Mouse (Mus musculus) C2C12 (cell line): ENCODE data around the gene Gm20388. TPM values are rescaled to one million over a fixed set of nuclear protein-coding genes. Genes with fewer than 3 reads are reported as not detected.

Source experiments
- H3K27me3 ChIP-seq: one replicate; pipeline ENCODE4 v1.6.1; 2011; ENCODE audit not compliant: control insufficient read depth, insufficient read depth, insufficient read length
- H3K36me3 ChIP-seq: one replicate; pipeline ENCODE4 v1.6.1; 2011; ENCODE audit not compliant: control insufficient read depth, insufficient read depth
- H3K4me3 ChIP-seq: one replicate; pipeline ENCODE4 v1.5.1; 2011; ENCODE audit warnings: mild to moderate bottlenecking, control low read depth; ENCODE audit not compliant: poor library complexity, insufficient read depth, severe bottlenecking
- H3K79me2 ChIP-seq: one replicate; pipeline ENCODE4 v1.6.1; 2011; ENCODE audit not compliant: control insufficient read depth, insufficient read depth
- H3K79me3 ChIP-seq: one replicate; pipeline ENCODE4 v1.6.1; 2011; ENCODE audit warnings: low read depth, control low read depth
- H3ac ChIP-seq: one replicate; pipeline ENCODE3; 2011; ENCODE audit warnings: low read depth; ENCODE audit not compliant: control insufficient read depth, insufficient read length
- CEBPB ChIP-seq: IDR thresholded peaks from one replicate; pipeline ENCODE4 v1.6.1; 2011; ENCODE audit warnings: low read depth, mild to moderate bottlenecking, control low read depth, moderate library complexity
- CTCF ChIP-seq: IDR thresholded peaks from one replicate; pipeline ENCODE4 v1.5.1; 2011; ENCODE audit not compliant: control insufficient read depth, insufficient read depth, insufficient read length
- FOSL1 ChIP-seq: IDR thresholded peaks from one replicate; pipeline ENCODE4 v1.8.0; 2011; ENCODE audit warnings: mild to moderate bottlenecking, low read length; ENCODE audit not compliant: poor library complexity, insufficient read depth, severe bottlenecking
- MAX ChIP-seq: IDR thresholded peaks from one replicate; pipeline ENCODE4 v1.6.1; 2011; ENCODE audit warnings: mild to moderate bottlenecking, control low read depth
- MYOD1 ChIP-seq: IDR thresholded peaks from one replicate; pipeline ENCODE4 v1.6.1; 2011; ENCODE audit warnings: low read depth; ENCODE audit not compliant: control insufficient read depth, insufficient read length
- MYOG ChIP-seq: IDR thresholded peaks from one replicate; pipeline ENCODE4 v1.6.1; 2011; ENCODE audit not compliant: control insufficient read depth, insufficient read length; ENCODE audit errors: extremely low read depth
- USF1 ChIP-seq: IDR thresholded peaks from one replicate; pipeline ENCODE4 v1.6.1; 2011; ENCODE audit warnings: low read depth, mild to moderate bottlenecking, control low read depth, moderate library complexity
- polyA plus RNA-seq: library from polyadenylated mRNA; unstranded; fragments of >200 nt; fragmentation: generic; extraction: Trizol; gene quantifications from one replicate; pipeline ENCODE4 v1.2.1, GENCODE M21; 2012; ENCODE audit warnings: missing spikeins

Gm20388 gene
- polyA plus RNA-seq, 1 experiment, result 15.0 TPM

DNA sequence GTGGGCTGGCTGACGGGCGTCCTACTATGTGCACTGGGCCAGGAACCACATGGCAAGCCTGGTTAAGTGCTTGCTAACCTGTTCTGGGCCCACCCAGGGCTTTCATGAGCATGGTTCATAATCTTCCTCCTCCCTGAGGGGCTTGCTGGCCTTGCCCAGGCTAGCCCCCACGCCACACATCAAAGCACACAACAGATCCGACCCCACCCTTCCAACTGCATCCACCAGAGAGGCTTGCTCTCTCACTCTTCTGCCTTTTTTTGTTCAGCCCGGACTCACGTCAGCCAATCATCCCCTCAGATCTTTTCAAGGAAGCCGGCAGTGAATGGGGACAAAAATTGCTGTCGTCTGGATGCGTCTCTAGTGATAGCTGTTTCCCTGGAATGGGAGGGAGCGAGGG lies 430.5 kb downstream of the Gm20388 start:
- no peak for TF ChIP-seq MAX
- no peak for TF ChIP-seq FOSL1
- no peak for TF ChIP-seq MYOG
- TF ChIP-seq CEBPB, result no peak
- TF ChIP-seq CTCF, result no peak
- no peak for TF ChIP-seq MYOD1

DNA sequence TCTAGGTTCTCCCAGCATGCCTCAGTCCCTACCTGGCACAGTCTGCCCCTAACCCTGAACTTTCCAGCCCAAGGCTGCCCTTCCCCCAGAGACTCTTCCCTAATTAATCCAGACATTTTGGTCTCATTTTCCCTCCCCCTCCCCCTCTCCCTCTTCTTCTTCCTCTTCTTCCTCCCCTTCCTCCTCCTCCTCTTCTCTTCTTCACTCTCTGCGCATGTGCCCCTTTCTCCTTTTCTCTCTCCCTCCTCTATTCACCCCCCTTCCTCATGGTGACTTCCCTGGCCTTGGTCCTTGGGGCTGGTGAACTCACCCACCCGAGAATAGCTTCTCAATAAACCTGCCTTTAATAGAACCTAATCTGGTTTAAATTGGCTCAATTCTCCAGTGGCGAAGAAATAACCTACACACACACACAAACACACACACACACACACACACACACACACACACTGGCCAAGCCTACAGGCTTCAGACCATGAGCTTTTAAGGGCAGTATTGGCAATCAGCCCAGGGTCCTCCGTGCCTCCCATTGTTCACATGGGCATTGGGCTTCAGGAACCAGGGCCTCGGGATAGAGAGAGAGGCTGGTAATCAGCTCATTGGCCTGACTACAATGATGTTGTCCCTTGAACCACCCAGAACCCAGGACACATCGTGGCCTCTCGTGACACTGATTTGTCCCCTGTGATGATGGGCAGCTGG lies 432.4 kb downstream of the Gm20388 start:
- H3ac ChIP-seq, result no peak overlapping the region
- H3K36me3 ChIP-seq, result no peaks in the 10 kb centered on the region
- H3K79me3 ChIP-seq, result no peaks in the 10 kb centered on the region
- no peaks in the 10 kb centered on the region for H3K27me3 ChIP-seq
- TF ChIP-seq CTCF (no peak), FOSL1 (no peak), USF1 (no peak), MYOG (no peak), MYOD1 (no peak), MAX (no peak), CEBPB (no peak)
- H3K79me2 ChIP-seq, result no peaks in the 10 kb centered on the region
- H3K4me3 ChIP-seq, result no peak overlapping the region

More for the DNA sequence above, 430.5 kb downstream of the Gm20388 start:
- Histone ChIP-seq H3K36me3 (no peaks in the 10 kb centered on the region), H3K79me3 (no peaks in the 10 kb centered on the region), H3K79me2 (no peaks in the 10 kb centered on the region), H3ac (no peak overlapping the region), H3K27me3 (no peaks in the 10 kb centered on the region), H3K4me3 (no peak overlapping the region)

- no peaks in the 10 kb centered on the region for H3K79me3 ChIP-seq
- no peaks in the 10 kb centered on the region for H3K27me3 ChIP-seq
- H3K79me2 ChIP-seq, result no peaks in the 10 kb centered on the region
- TF ChIP-seq CTCF, result no peak
- no peak for TF ChIP-seq MAX
- TF ChIP-seq CEBPB, result no peak
- no peak for TF ChIP-seq MYOD1
- no peak for TF ChIP-seq FOSL1
- TF ChIP-seq MYOG, result no peak
- H3ac ChIP-seq, result no peak overlapping the region
- no peak overlapping the region for H3K4me3 ChIP-seq
- no peaks in the 10 kb centered on the region for H3K36me3 ChIP-seq
Measured at GRCm38 (mm10) chr8:120343582-120343981, 432.9 kb downstream of the Gm20388 start.

GRCm38 (mm10) chr8:120344166-120344565 lies 433.5 kb downstream of the Gm20388 start:
- Histone ChIP-seq H3K36me3 (no peaks in the 10 kb centered on the region), H3ac (no peak overlapping the region), H3K4me3 (no peak overlapping the region), H3K27me3 (no peaks in the 10 kb centered on the region), H3K79me2 (no peaks in the 10 kb centered on the region), H3K79me3 (no peaks in the 10 kb centered on the region)
- TF ChIP-seq FOSL1 (no peak), MAX (no peak), CTCF (no peak), MYOG (no peak), CEBPB (no peak), USF1 (no peak), MYOD1 (no peak)

DNA sequence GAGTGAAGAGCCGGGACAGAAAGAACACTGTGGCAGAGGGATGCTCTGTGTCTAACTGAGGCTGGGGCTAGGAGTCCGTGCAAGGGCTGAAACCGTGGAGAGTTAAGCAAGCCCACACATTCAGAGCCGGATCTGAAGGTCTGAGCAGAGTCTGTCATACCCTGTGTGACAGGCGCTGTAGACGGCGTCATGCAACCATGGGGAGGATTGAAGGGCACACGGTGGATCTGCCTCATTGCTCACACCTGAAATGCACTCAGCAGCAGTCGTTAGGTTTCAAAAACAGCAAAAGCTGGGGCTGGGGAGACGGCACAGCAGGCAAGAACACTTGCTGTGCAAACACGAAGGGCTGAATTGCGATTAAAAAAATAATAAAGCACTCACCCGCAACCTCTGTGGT lies 433.9 kb downstream of the Gm20388 start:
- TF ChIP-seq CTCF (no peak), MYOD1 (no peak), FOSL1 (no peak), CEBPB (no peak), USF1 (no peak), MAX (no peak), MYOG (no peak)
- Histone ChIP-seq H3K79me2 (no peaks in the 10 kb centered on the region), H3K4me3 (no peak overlapping the region), H3K27me3 (no peaks in the 10 kb centered on the region), H3K79me3 (no peaks in the 10 kb centered on the region), H3ac (no peak overlapping the region), H3K36me3 (no peaks in the 10 kb centered on the region)
